Mouse (Mus musculus) liver, embryonic 13.5 days (tissue): Measurements from ENCODE around the gene Arl4a. TPM values are rescaled to one million over a fixed set of nuclear protein-coding genes. Genes with fewer than 3 reads are reported as not detected.

ENCODE experiments used
- ATAC-seq: fragments of 200-750 bp; cut with Nextera tagmentation; 2 replicates; pipeline ENCODE4 v1.8.0; 2017; ENCODE audit warnings: low read depth, mild to moderate bottlenecking, moderate number of reproducible peaks, moderate library complexity
- DNase-seq: peaks from one replicate; pipeline ENCODE4 v3.0.0; 2022
- H3K27ac ChIP-seq: fragments of 300-500 bp; sonication (generic); 2 replicates; pipeline ENCODE4 v1.5.1; 2015; ENCODE audit warnings: moderate library complexity, mild to moderate bottlenecking, inconsistent platforms
- H3K27me3 ChIP-seq: fragments of 300-500 bp; sonication (generic); 2 replicates; pipeline ENCODE4 v1.6.1; 2015; ENCODE audit warnings: mild to moderate bottlenecking, inconsistent platforms
- H3K36me3 ChIP-seq: fragments of 300-500 bp; sonication (generic); 2 replicates; pipeline ENCODE4 v1.6.1; 2015; ENCODE audit warnings: mild to moderate bottlenecking, inconsistent platforms
- H3K4me1 ChIP-seq: fragments of 300-500 bp; sonication (generic); replicated peaks from 2 replicates; pipeline ENCODE4 v1.6.1; 2015; ENCODE audit warnings: inconsistent platforms
- H3K4me2 ChIP-seq: fragments of 300-500 bp; sonication (generic); 2 replicates; pipeline ENCODE4 v1.6.1; 2015; ENCODE audit warnings: inconsistent platforms, mild to moderate bottlenecking, moderate library complexity
- H3K4me3 ChIP-seq: fragments of 300-500 bp; sonication (generic); replicated peaks from 2 replicates; pipeline ENCODE4 v1.5.1; 2015; ENCODE audit warnings: mild to moderate bottlenecking, inconsistent platforms
- H3K9ac ChIP-seq: fragments of 300-500 bp; sonication (generic); 2 replicates; pipeline ENCODE4 v1.6.1; 2015; ENCODE audit warnings: mild to moderate bottlenecking, inconsistent platforms
- H3K9me3 ChIP-seq: fragments of 300-500 bp; sonication (generic); replicated peaks from 2 replicates; pipeline ENCODE4 v1.6.1; 2016; ENCODE audit warnings: inconsistent platforms
- WGBS: fragments of 180-500 bp; shearing (Covaris S2); methylation state at CpG from one replicate; pipeline ENCODE4 v1.1.7; 2015; ENCODE audit not compliant: insufficient replicate concordance; 5-methylcytosine and 5-hydroxymethylcytosine counted together
- polyA plus RNA-seq: library from polyadenylated mRNA; unstranded; fragments of >200 nt; fragmentation: Nextera tagmentation; extraction: Ambion mirVana; gene quantifications from 2 replicates; pipeline ENCODE4 v1.2.1, GENCODE M21; 2015

The Arl4a gene
- polyA plus RNA-seq, 1 experiment from 2014 or later = 90.0 TPM

GRCm38 (mm10) chr12:40029201-40029600, 8.6 kb downstream of the Arl4a start:
- H3K9ac ChIP-seq = peak overlapping the region; percentile 15; the same call in 1 of the 2 replicates

GRCm38 (mm10) chr12:40027846-40028245, 10.0 kb downstream of the Arl4a start:
- Histone ChIP-seq H3K4me3 (0 out of 2 replicates have a peak overlapping the region, but pooled peaks have one; percentile 8), H3K27me3 (no peaks in the 10 kb centered on the region), H3K27ac (peak overlapping the region; percentile 92), H3K4me1 (peaks cover 58% of the 10 kb centered on the region), H3K4me2 (peak overlapping the region; percentile 38), H3K36me3 (peaks cover 12% of the 10 kb centered on the region; the same call in 1 of the 2 replicates), H3K9ac (peak overlapping the region; percentile 34; the same call in 1 of the 2 replicates), H3K9me3 (no peaks in the 10 kb centered on the region)
- ATAC-seq = peak; percentile 52
- 63% methylated on average over 3 of the region's 3 CpGs for WGBS
- no peak for DNase-seq

More at GRCm38 (mm10) chr12:40029201-40029600, 8.6 kb downstream of the Arl4a start:
- Histone ChIP-seq H3K27ac (peak overlapping the region; percentile 43), H3K27me3 (no peaks in the 10 kb centered on the region), H3K4me1 (peaks cover 48% of the 10 kb centered on the region), H3K36me3 (peaks cover 14% of the 10 kb centered on the region; the same call in 1 of the 2 replicates), H3K4me2 (no peak overlapping the region), H3K9me3 (no peaks in the 10 kb centered on the region), H3K4me3 (no peak overlapping the region)
- ATAC-seq (no peak), DNase-seq (no peak)
- WGBS = 58% methylated on average over 4 of the region's 4 CpGs

- 23% methylated on average over 3 of the region's 3 CpGs for WGBS
- Histone ChIP-seq H3K27ac (peak overlapping the region; percentile 92), H3K9me3 (no peaks in the 10 kb centered on the region), H3K27me3 (no peaks in the 10 kb centered on the region), H3K9ac (peak overlapping the region; percentile 44), H3K4me2 (peak overlapping the region; percentile 38), H3K4me3 (peak overlapping the region; percentile 1; the same call in 1 of the 2 replicates), H3K36me3 (peaks cover 9% of the 10 kb centered on the region; the same call in 1 of the 2 replicates), H3K4me1 (peaks cover 58% of the 10 kb centered on the region)
- ATAC-seq (peak; percentile 93), DNase-seq (peak; percentile 56)
Measured at GRCm38 (mm10) chr12:40027444-40027843, 10.4 kb downstream of the Arl4a start.

GRCm38 (mm10) chr12:40023918-40024317, 13.9 kb downstream of the Arl4a start:
- Histone ChIP-seq H3K4me2 (no peak overlapping the region), H3K27ac (0 out of 2 replicates have a peak overlapping the region, but pooled peaks have one; percentile 62), H3K9me3 (no peaks in the 10 kb centered on the region), H3K27me3 (no peaks in the 10 kb centered on the region), H3K4me1 (peaks cover 61% of the 10 kb centered on the region), H3K9ac (no peak overlapping the region), H3K4me3 (no peak overlapping the region), H3K36me3 (no peaks in the 10 kb centered on the region)
- 32% methylated on average over 2 of the region's 2 CpGs for WGBS
- ATAC-seq (no peak), DNase-seq (no peak)

GRCm38 (mm10) chr12:40023014-40023642, 14.7 kb downstream of the Arl4a start:
- Histone ChIP-seq H3K27me3 (no peaks in the 10 kb centered on the region), H3K4me2 (no peak overlapping the region), H3K9me3 (no peaks in the 10 kb centered on the region), H3K4me3 (no peak overlapping the region), H3K27ac (peak overlapping the region; percentile 62), H3K9ac (no peak overlapping the region), H3K36me3 (no peaks in the 10 kb centered on the region), H3K4me1 (peaks cover 56% of the 10 kb centered on the region)
- DNase-seq = no peak
- no peak for ATAC-seq
- WGBS = 38% methylated on average over 3 of the region's 3 CpGs

- Histone ChIP-seq H3K27me3 (no peaks in the 10 kb centered on the region), H3K9ac (no peak overlapping the region), H3K4me3 (no peak overlapping the region), H3K4me1 (peaks cover 53% of the 10 kb centered on the region), H3K36me3 (no peaks in the 10 kb centered on the region), H3K27ac (peak overlapping the region; percentile 62; the same call in 1 of the 2 replicates), H3K9me3 (no peaks in the 10 kb centered on the region), H3K4me2 (no peak overlapping the region)
- 0 out of 2 replicates have a peak, but pooled peaks have one; percentile 21 for ATAC-seq
- WGBS = 61% methylated on average over 3 of the region's 3 CpGs
- no peak for DNase-seq
Measured at GRCm38 (mm10) chr12:40022344-40022743, 15.5 kb downstream of the Arl4a start.

- Histone ChIP-seq H3K4me1 (peaks cover 35% of the 10 kb centered on the region), H3K27ac (no peak overlapping the region; the same call in 1 of the 2 replicates), H3K4me3 (no peak overlapping the region), H3K27me3 (no peaks in the 10 kb centered on the region), H3K4me2 (peak overlapping the region; percentile 35; the same call in 1 of the 2 replicates), H3K9ac (no peak overlapping the region), H3K36me3 (no peaks in the 10 kb centered on the region), H3K9me3 (no peaks in the 10 kb centered on the region)
- ATAC-seq (no peak), DNase-seq (no peak)
- 58% methylated on average over 6 of the region's 6 CpGs for WGBS
Measured at GRCm38 (mm10) chr12:40017955-40018505, 19.8 kb downstream of the Arl4a start.

GRCm38 (mm10) chr12:40016648-40017460, 21.0 kb downstream of the Arl4a start:
- H3K9ac ChIP-seq = peak overlapping the region; percentile 55
- 8% methylated on average over 19 of the region's 19 CpGs for WGBS

GRCm38 (mm10) chr12:40016068-40016467, 21.8 kb downstream of the Arl4a start:
- peaks cover 24% of the 10 kb centered on the region for H3K4me1 ChIP-seq
- H3K36me3 ChIP-seq = no peaks in the 10 kb centered on the region
- DNase-seq (no peak), ATAC-seq (no peak)
- no peak overlapping the region for H3K4me2 ChIP-seq
- no peak overlapping the region for H3K27ac ChIP-seq
- no peaks in the 10 kb centered on the region for H3K9me3 ChIP-seq
- H3K4me3 ChIP-seq = no peak overlapping the region
- 81% methylated on average over 9 of the region's 9 CpGs for WGBS
- H3K9ac ChIP-seq = no peak overlapping the region
- H3K27me3 ChIP-seq = no peaks in the 10 kb centered on the region

More at GRCm38 (mm10) chr12:40016648-40017460, 21.0 kb downstream of the Arl4a start:
- ATAC-seq (peak; percentile 86), DNase-seq (peak; percentile 49)
- Histone ChIP-seq H3K4me3 (peak overlapping the region; percentile 45), H3K36me3 (no peaks in the 10 kb centered on the region), H3K4me2 (peak overlapping the region; percentile 63), H3K9me3 (no peaks in the 10 kb centered on the region), H3K27ac (peak overlapping the region; percentile 57), H3K4me1 (peaks cover 26% of the 10 kb centered on the region), H3K27me3 (no peaks in the 10 kb centered on the region)

GRCm38 (mm10) chr12:40009866-40010265, 28.0 kb downstream of the Arl4a start:
- ATAC-seq = no peak
- H3K27ac ChIP-seq = no peak overlapping the region
- H3K36me3 ChIP-seq = no peaks in the 10 kb centered on the region
- H3K9ac ChIP-seq = no peak overlapping the region
- H3K9me3 ChIP-seq = no peaks in the 10 kb centered on the region
- no peak overlapping the region for H3K4me2 ChIP-seq
- H3K4me1 ChIP-seq = no peaks in the 10 kb centered on the region
- no peaks in the 10 kb centered on the region for H3K27me3 ChIP-seq
- 57% methylated on average over 2 of the region's 2 CpGs for WGBS
- H3K4me3 ChIP-seq = no peak overlapping the region
- no peak for DNase-seq

- WGBS = 35% methylated on average over 3 of the region's 3 CpGs
- H3K4me3 ChIP-seq = no peak overlapping the region
- no peaks in the 10 kb centered on the region for H3K9me3 ChIP-seq
- no peaks in the 10 kb centered on the region for H3K4me1 ChIP-seq
- H3K27ac ChIP-seq = no peak overlapping the region
- ATAC-seq (no peak), DNase-seq (no peak)
- no peak overlapping the region for H3K9ac ChIP-seq
- H3K4me2 ChIP-seq = no peak overlapping the region
- H3K36me3 ChIP-seq = no peaks in the 10 kb centered on the region
- no peaks in the 10 kb centered on the region for H3K27me3 ChIP-seq
Measured at GRCm38 (mm10) chr12:40008459-40008858, 29.4 kb downstream of the Arl4a start.
